Mouse (Mus musculus) lung, postnatal 4 days (tissue): ENCODE measurements around the gene Srarp.

ENCODE experiments used
- DNase-seq, 2 experiments: peaks; one replicate each; pipeline ENCODE4 v3.0.0; 2021

Gene Srarp

GRCm38 (mm10) chr4:141456193-141456938 lies 20.5 kb upstream of the Srarp start:
- DNase-seq, result no peak

GRCm38 (mm10) chr4:141455526-141455925 lies 19.6 kb upstream of the Srarp start:
- DNase-seq, result no peak

- DNase-seq, result no peak
Observed at GRCm38 (mm10) chr4:141454581-141455350, 18.9 kb upstream of the Srarp start.

- DNase-seq, result no peak
Observed at GRCm38 (mm10) chr4:141451916-141452450, 16.1 kb upstream of the Srarp start.

GRCm38 (mm10) chr4:141451251-141451650 lies 15.3 kb upstream of the Srarp start:
- no peak for DNase-seq

- DNase-seq, result no peak
Observed at GRCm38 (mm10) chr4:141446211-141446610, 10.3 kb upstream of the Srarp start.

- DNase-seq, result no peak
Observed at GRCm38 (mm10) chr4:141445328-141445720, 9.4 kb upstream of the Srarp start.

- DNase-seq, result peak; percentile 93 to 95
Observed at GRCm38 (mm10) chr4:141444451-141445327, 8.8 kb upstream of the Srarp start, which contains the start of gene Zbtb17. TSS of gene Zbtb17 (plus strand) at chr4:141444654.

- no peak for DNase-seq
Observed at GRCm38 (mm10) chr4:141443641-141444429, 7.9 kb upstream of the Srarp start.

- DNase-seq, result no peak
Observed at GRCm38 (mm10) chr4:141440877-141441276, 5.0 kb upstream of the Srarp start.

GRCm38 (mm10) chr4:141439083-141439803 lies 3.3 kb upstream of the Srarp start:
- DNase-seq, result no peak

GRCm38 (mm10) chr4:141433191-141433590 lies 2.7 kb downstream of the Srarp start:
- DNase-seq, result peak in 1 of 2 experiments; percentile 21

GRCm38 (mm10) chr4:141432666-141433065 lies 3.2 kb downstream of the Srarp start:
- DNase-seq, result peak in 1 of 2 experiments; percentile 15

- DNase-seq, result peak; percentile 58 to 77
Observed at GRCm38 (mm10) chr4:141430997-141431396, 4.9 kb downstream of the Srarp start.

- DNase-seq, result peak; percentile 38 to 61
Observed at GRCm38 (mm10) chr4:141429847-141430246, 6.1 kb downstream of the Srarp start.

GRCm38 (mm10) chr4:141429381-141429780 lies 6.5 kb downstream of the Srarp start:
- no peak for DNase-seq

- DNase-seq, result no peak
Observed at GRCm38 (mm10) chr4:141427921-141428320, 8.0 kb downstream of the Srarp start.

- DNase-seq, result no peak
Observed at GRCm38 (mm10) chr4:141426796-141427745, 8.8 kb downstream of the Srarp start.

GRCm38 (mm10) chr4:141425484-141426479 lies 10.1 kb downstream of the Srarp start:
- peak; percentile 41 to 61 for DNase-seq
